Mouse (Mus musculus) hindbrain, embryonic 11.5 days (tissue): ENCODE results near the gene Slain2. TPM values are rescaled to one million over a fixed set of nuclear protein-coding genes. Genes with fewer than 3 reads are reported as not detected.

Experiments used
- polyA plus RNA-seq: library from polyadenylated mRNA; unstranded; fragments of >200 nt; fragmentation: Nextera tagmentation; extraction: Ambion mirVana; gene quantifications from 2 replicates; pipeline ENCODE4 v1.2.1, GENCODE M21; 2014

The Slain2 gene
- polyA plus RNA-seq, 1 experiment from 2014 or later: 26.7 TPM

Other genes starting within 250 kb of the Slain2 start
- gene Txk, start 161.5 kb upstream of the Slain2 start, polyA plus RNA-seq: not detected in 2 replicates
- gene Tec, start 45.8 kb upstream of the Slain2 start, polyA plus RNA-seq: 5.3 and 5.4 TPM in 2 replicates
- gene Gm10135, start 60.4 kb downstream of the Slain2 start, polyA plus RNA-seq: not detected in 2 replicates
- gene Slc10a4, start 92.6 kb downstream of the Slain2 start, polyA plus RNA-seq: 16.0 and 18.1 TPM in 2 replicates